ENCODE assay signal across 8 mouse cellular contexts in genomic region chr15:103339166-103339960, GRCm38 (mm10). TPM values are rescaled to one million over a fixed set of nuclear protein-coding genes. Genes with fewer than 3 reads are reported as not detected.
DNase-seq lines count a peak whose midpoint lies in the region; ATAC-seq and TF ChIP-seq lines count a peak whose summit lies in the region.

No protein-coding gene starts in this region.

- TF ChIP-seq CTCF in embryonic fibroblast, embryonic 13.5 days (IDR thresholded peaks at IDR 0.05; ENCODE audit: borderline replicate concordance, insufficient read depth, low read length), result no peak

- H3K9me3 ChIP-seq in limb, embryonic 13.5 days, result no peaks in the 10 kb centered on the region
- H3K9me3 ChIP-seq in neural tube, embryonic 15.5 days (replicated peaks), result no peaks in the 10 kb centered on the region

- H3K9ac ChIP-seq in limb, embryonic 13.5 days, result peak overlapping the region; percentile 63
- peak overlapping the region; percentile 59 for H3K9ac ChIP-seq in neural tube, embryonic 15.5 days (replicated peaks)

- 0 out of 2 replicates have a peak, but pooled peaks cover 9% of the 10 kb centered on the region for H3K4me1 ChIP-seq in embryonic fibroblast, embryonic 13.5 days (ENCODE audit: control insufficient read depth, insufficient read depth, low read length)
- peaks cover 52% of the 10 kb centered on the region for H3K4me1 ChIP-seq in limb, embryonic 13.5 days
- peaks cover 48% of the 10 kb centered on the region for H3K4me1 ChIP-seq in neural tube, embryonic 15.5 days

- ATAC-seq in limb, embryonic 13.5 days (ENCODE audit: low FRiP score, low read depth), result 0 out of 2 replicates have a peak, but pooled peaks have one; percentile 9
- peak; percentile 56 for ATAC-seq in neural tube, embryonic 15.5 days (ENCODE audit: low FRiP score)

- peak overlapping the region; percentile 43 for H3K4me3 ChIP-seq in embryonic fibroblast, embryonic 13.5 days (ENCODE audit: insufficient read depth, low read length)
- H3K4me3 ChIP-seq in limb, embryonic 13.5 days, result peak overlapping the region; percentile 61
- H3K4me3 ChIP-seq in neural tube, embryonic 15.5 days (replicated peaks), result peak overlapping the region; percentile 56

- H3K36me3 ChIP-seq in limb, embryonic 13.5 days, result peaks cover 10% of the 10 kb centered on the region
- no peaks in the 10 kb centered on the region for H3K36me3 ChIP-seq in neural tube, embryonic 15.5 days

- H3K4me2 ChIP-seq in limb, embryonic 13.5 days (replicated peaks), result peak overlapping the region; percentile 93
- H3K4me2 ChIP-seq in neural tube, embryonic 15.5 days, result peak overlapping the region; percentile 74

- WGBS in limb, embryonic 13.5 days, result 5% methylated on average over 28 of the region's 31 CpGs
- 8% methylated on average over 28 of the region's 31 CpGs for WGBS in neural tube, embryonic 15.5 days

- H3K27ac ChIP-seq in embryonic fibroblast, embryonic 13.5 days (ENCODE audit: insufficient read depth, low read length), result no peak overlapping the region
- H3K27ac ChIP-seq in limb, embryonic 13.5 days, result no peak overlapping the region
- H3K27ac ChIP-seq in neural tube, embryonic 15.5 days (replicated peaks), result no peak overlapping the region

- peaks cover 48% of the 10 kb centered on the region for H3K27me3 ChIP-seq in limb, embryonic 13.5 days
- H3K27me3 ChIP-seq in neural tube, embryonic 15.5 days (replicated peaks), result peaks cover 22% of the 10 kb centered on the region

- peak; percentile 51 for DNase-seq in embryo, embryonic 9.5 days (ENCODE audit: extremely low spot score)
- DNase-seq in embryo, embryonic 11 days, result no peak
- peak; percentile 81 for DNase-seq in 416B (ENCODE audit: low read depth)
- DNase-seq in cerebellum, postnatal 36 days, result no peak
- no peak for DNase-seq in MN1 (ENCODE audit: low spot score)

- no peak for TF ChIP-seq POLR2A in embryonic fibroblast, embryonic 13.5 days (IDR thresholded peaks at IDR 0.05; ENCODE audit: low read depth, low read length)

RNA-seq across cellular contexts. Expression of gene Zfp385a, which starts 0.5 kb away (rescaled TPM):
- polyA plus RNA-seq in embryonic fibroblast, embryonic 13.5 days (2011; ENCODE audit: insufficient read length, low read depth, missing spikeins), result 25.0 and 27.6 TPM in 2 replicates
- polyA plus RNA-seq in limb, embryonic 13.5 days (2015; fragmentation: Nextera tagmentation; extraction: Ambion mirVana), result 11.7 and 13.1 TPM in 2 replicates
- polyA plus RNA-seq in neural tube, embryonic 15.5 days (2015; fragmentation: Nextera tagmentation; extraction: Ambion mirVana), result 18.6 and 19.9 TPM in 2 replicates

RNA-seq across cellular contexts. Expression of gene Itga5, which starts 27.2 kb away (rescaled TPM):
- polyA plus RNA-seq in embryonic fibroblast, embryonic 13.5 days (2011; ENCODE audit: insufficient read length, low read depth, missing spikeins), result 161 and 346 TPM in 2 replicates
- polyA plus RNA-seq in limb, embryonic 13.5 days (2015; fragmentation: Nextera tagmentation; extraction: Ambion mirVana), result 55.2 and 55.3 TPM in 2 replicates
- 7.2 and 12.7 TPM in 2 replicates for polyA plus RNA-seq in neural tube, embryonic 15.5 days (2015; fragmentation: Nextera tagmentation; extraction: Ambion mirVana)

RNA-seq across cellular contexts. Expression of gene Gpr84, which starts 29.0 kb away (rescaled TPM):
- polyA plus RNA-seq in embryonic fibroblast, embryonic 13.5 days (2011; ENCODE audit: insufficient read length, low read depth, missing spikeins), result 0.40 TPM in 1 of 2 replicates, not detected in the other
- polyA plus RNA-seq in limb, embryonic 13.5 days (2015; fragmentation: Nextera tagmentation; extraction: Ambion mirVana), result 0.34 and 0.41 TPM in 2 replicates
- 0.33 and 0.60 TPM in 2 replicates for polyA plus RNA-seq in neural tube, embryonic 15.5 days (2015; fragmentation: Nextera tagmentation; extraction: Ambion mirVana)

Comparison
In these comparisons a context has a peak if more than half of its experiments do, and no peak if none do; other contexts are left out.
1. DNase-seq: peak in embryo, embryonic 9.5 days (single experiment) and 416B (single experiment); none in embryo, embryonic 11 days (single experiment), cerebellum, postnatal 36 days (0 of 2) and MN1 (single experiment).
2. Peak in every context shown above with its lines, with median percentiles within 50 percentile points of each other: H3K4me3 ChIP-seq.